Mouse (Mus musculus): ENCODE data around the gene Iqcc. TPM values are rescaled to one million over a fixed set of nuclear protein-coding genes. Genes with fewer than 3 reads are reported as not detected.

Iqcc gene
- polyA plus RNA-seq, 1 experiment from 2014 or later: 21.3 TPM

Other genes starting within 250 kb of the Iqcc start
- 6.7 and 8.3 TPM in 2 replicates for gene Zbtb8a, start 241.0 kb downstream of the Iqcc start, polyA plus RNA-seq (2014; fragmentation: Nextera tagmentation; extraction: Ambion mirVana)
- 2.0 and 2.4 TPM in 2 replicates for gene Zbtb8b, start 178.2 kb downstream of the Iqcc start, polyA plus RNA-seq (2014; fragmentation: Nextera tagmentation; extraction: Ambion mirVana)
- 23.3 and 23.7 TPM in 2 replicates for gene Bsdc1, start 157.5 kb downstream of the Iqcc start, polyA plus RNA-seq (2014; fragmentation: Nextera tagmentation; extraction: Ambion mirVana)
- not detected in 2 replicates for gene Tssk3, start 128.1 kb downstream of the Iqcc start, polyA plus RNA-seq (2014; fragmentation: Nextera tagmentation; extraction: Ambion mirVana)
- gene Fam229a, start 127.9 kb downstream of the Iqcc start, polyA plus RNA-seq (2014; fragmentation: Nextera tagmentation; extraction: Ambion mirVana): not detected in 2 replicates
- gene Marcksl1, start 105.5 kb downstream of the Iqcc start, polyA plus RNA-seq (2014; fragmentation: Nextera tagmentation; extraction: Ambion mirVana): 1,816 and 1,974 TPM in 2 replicates
- 225 and 234 TPM in 2 replicates for gene Hdac1, start 76.4 kb downstream of the Iqcc start, polyA plus RNA-seq (2014; fragmentation: Nextera tagmentation; extraction: Ambion mirVana)
- 4.5 and 5.3 TPM in 2 replicates for gene Lck, start 45.5 kb downstream of the Iqcc start, polyA plus RNA-seq (2014; fragmentation: Nextera tagmentation; extraction: Ambion mirVana)
- gene Fam167b, start 40.5 kb downstream of the Iqcc start, polyA plus RNA-seq (2014; fragmentation: Nextera tagmentation; extraction: Ambion mirVana): 0.19 and 0.46 TPM in 2 replicates
- 251 and 259 TPM in 2 replicates for gene Eif3i, start 18.5 kb downstream of the Iqcc start, polyA plus RNA-seq (2014; fragmentation: Nextera tagmentation; extraction: Ambion mirVana)
- 178 and 188 TPM in 2 replicates for gene Tmem234, start 18.4 kb downstream of the Iqcc start, polyA plus RNA-seq (2014; fragmentation: Nextera tagmentation; extraction: Ambion mirVana)
- 1.7 and 3.0 TPM in 2 replicates for gene Dcdc2b, start 4.8 kb downstream of the Iqcc start, polyA plus RNA-seq (2014; fragmentation: Nextera tagmentation; extraction: Ambion mirVana)
- gene Ccdc28b, start 4.8 kb upstream of the Iqcc start, polyA plus RNA-seq (2014; fragmentation: Nextera tagmentation; extraction: Ambion mirVana): 70.0 and 73.9 TPM in 2 replicates
- 89.6 and 101 TPM in 2 replicates for gene Txlna, start 22.0 kb upstream of the Iqcc start, polyA plus RNA-seq (2014; fragmentation: Nextera tagmentation; extraction: Ambion mirVana)
- 13.6 and 14.9 TPM in 2 replicates for gene Kpna6, start 53.7 kb upstream of the Iqcc start, polyA plus RNA-seq (2014; fragmentation: Nextera tagmentation; extraction: Ambion mirVana)
- gene Tmem39b, start 77.7 kb upstream of the Iqcc start, polyA plus RNA-seq (2014; fragmentation: Nextera tagmentation; extraction: Ambion mirVana): 35.6 and 36.3 TPM in 2 replicates
- gene Khdrbs1, start 123.2 kb upstream of the Iqcc start, polyA plus RNA-seq (2014; fragmentation: Nextera tagmentation; extraction: Ambion mirVana): 189 and 190 TPM in 2 replicates
- gene Ptp4a2, start 192.1 kb upstream of the Iqcc start, polyA plus RNA-seq (2014; fragmentation: Nextera tagmentation; extraction: Ambion mirVana): 368 TPM in 2 replicates

All from midbrain, embryonic 11.5 days (tissue).